Mouse (Mus musculus) spleen, adult 2 months (tissue): Measurements from ENCODE around the gene Tnrc6a. TPM values are rescaled to one million over a fixed set of nuclear protein-coding genes. Genes with fewer than 3 reads are reported as not detected.

Source experiments
- DNase-seq, 2 experiments: peaks; one replicate each; pipeline versions ENCODE4 v3.0.0 to v3.0.0-alpha.2; 2012 to 2021; ENCODE audit warnings: low spot score in 2 of 2, low read depth in 1 of 2
- H3K27ac ChIP-seq: fragments of 200-500 bp; 2 replicates; pipeline ENCODE4 v1.5.1; 2012; ENCODE audit warnings: low read length, inconsistent platforms; ENCODE audit not compliant: insufficient read depth
- H3K27me3 ChIP-seq: fragments of 200-500 bp; 2 replicates; pipeline ENCODE4 v1.6.1; 2012; ENCODE audit warnings: mild to moderate bottlenecking, moderate library complexity, low read length, inconsistent platforms; ENCODE audit not compliant: control insufficient read depth, insufficient read depth
- H3K36me3 ChIP-seq: fragments of 200-500 bp; 2 replicates; pipeline ENCODE4 v1.6.1; 2012; ENCODE audit warnings: mild to moderate bottlenecking, low read length, inconsistent platforms; ENCODE audit not compliant: control insufficient read depth, insufficient read depth
- H3K4me1 ChIP-seq: fragments of 200-500 bp; 2 replicates; pipeline ENCODE4 v1.6.1; 2011; ENCODE audit warnings: inconsistent platforms; ENCODE audit not compliant: control insufficient read depth, insufficient read depth, insufficient read length
- H3K4me3 ChIP-seq: fragments of 200-500 bp; 2 replicates; pipeline ENCODE4 v1.5.1; 2011; ENCODE audit warnings: mild to moderate bottlenecking, inconsistent platforms; ENCODE audit not compliant: insufficient read depth, insufficient read length; ENCODE audit errors: extremely low read depth
- CTCF ChIP-seq: fragments of 200-500 bp; IDR thresholded peaks from 2 replicates; pipeline ENCODE4 v1.5.1; 2011; ENCODE audit warnings: mild to moderate bottlenecking, inconsistent platforms; ENCODE audit not compliant: insufficient read depth, insufficient read length, insufficient replicate concordance; ENCODE audit errors: extremely low read depth
- POLR2A ChIP-seq: fragments of 200-500 bp; IDR thresholded peaks from 2 replicates; pipeline ENCODE4 v1.6.1; 2011; ENCODE audit warnings: low read depth, low read length, inconsistent platforms
- WGBS: fragments of 180-500 bp; shearing (Covaris S2); methylation state at CpG from one replicate; pipeline ENCODE4 v1.1.7; 2018; 5-methylcytosine and 5-hydroxymethylcytosine counted together
- polyA plus RNA-seq: library from polyadenylated mRNA; depleted of rRNA; stranded (reverse); fragments of >200 nt; gene quantifications from 2 replicates; pipeline ENCODE4 v1.2.3, GENCODE M21; 2012

Gene Tnrc6a
- polyA plus RNA-seq, 1 experiment, result 33.2 TPM

- Histone ChIP-seq H3K4me3 (no peak overlapping the region), H3K27ac (no peak overlapping the region), H3K36me3 (no peaks in the 10 kb centered on the region), H3K27me3 (no peaks in the 10 kb centered on the region), H3K4me1 (no peaks in the 10 kb centered on the region; the same call in 1 of the 2 replicates)
- TF ChIP-seq POLR2A (no peak), CTCF (no peak)
- DNase-seq, result no peak
- WGBS, result 66% methylated on average over 13 of the region's 13 CpGs
These were observed 15.3 kb upstream of the Tnrc6a start for GRCm38 (mm10) chr7:123108058-123109055.

GRCm38 (mm10) chr7:123109361-123110000 lies 14.2 kb upstream of the Tnrc6a start:
- no peak for DNase-seq
- Histone ChIP-seq H3K36me3 (no peaks in the 10 kb centered on the region), H3K27me3 (no peaks in the 10 kb centered on the region), H3K27ac (no peak overlapping the region), H3K4me3 (no peak overlapping the region), H3K4me1 (no peaks in the 10 kb centered on the region; the same call in 1 of the 2 replicates)
- whole genome bisulfite sequencing, result 77% methylated on average over 7 of the region's 7 CpGs
- no peak for TF ChIP-seq POLR2A

GRCm38 (mm10) chr7:123110135-123110534 lies 13.6 kb upstream of the Tnrc6a start:
- Histone ChIP-seq H3K27ac (no peak overlapping the region), H3K4me3 (no peak overlapping the region), H3K4me1 (no peaks in the 10 kb centered on the region; the same call in 1 of the 2 replicates), H3K27me3 (no peaks in the 10 kb centered on the region), H3K36me3 (no peaks in the 10 kb centered on the region)
- no peak for DNase-seq
- no peak for TF ChIP-seq CTCF
- TF ChIP-seq POLR2A, result no peak
- 69% methylated on average over 3 of the region's 3 CpGs for WGBS

DNA sequence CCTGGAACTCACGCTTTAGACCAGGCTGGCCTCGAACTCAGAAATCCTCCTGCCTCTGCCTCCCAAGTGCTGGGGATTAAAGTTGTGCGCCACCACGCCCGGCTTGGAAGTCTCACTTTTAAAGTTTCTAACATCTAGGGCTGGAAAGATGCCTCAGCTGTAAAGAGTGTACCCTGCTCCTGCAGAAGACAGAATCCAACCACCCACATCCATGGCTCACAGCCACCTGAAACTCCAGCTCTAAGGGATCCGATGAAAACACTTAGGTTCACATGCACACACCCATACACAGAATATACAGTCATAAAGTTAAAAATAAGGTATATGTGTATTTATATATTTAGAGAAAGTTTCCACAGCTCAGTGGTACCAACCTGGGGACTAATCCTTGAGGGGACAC lies 10.1 kb upstream of the Tnrc6a start:
- no peak overlapping the region for H3K4me3 ChIP-seq
- no peaks in the 10 kb centered on the region for H3K4me1 ChIP-seq
- no peaks in the 10 kb centered on the region for H3K36me3 ChIP-seq
- WGBS, result 90% methylated on average over 6 of the region's 6 CpGs
- TF ChIP-seq POLR2A (no peak), CTCF (no peak)
- no peak for DNase-seq
- H3K27ac ChIP-seq, result no peak overlapping the region
- no peaks in the 10 kb centered on the region for H3K27me3 ChIP-seq

- Histone ChIP-seq H3K27ac (no peak overlapping the region), H3K36me3 (no peaks in the 10 kb centered on the region), H3K4me3 (no peak overlapping the region), H3K27me3 (no peaks in the 10 kb centered on the region), H3K4me1 (no peaks in the 10 kb centered on the region)
- no peak for TF ChIP-seq POLR2A
- TF ChIP-seq CTCF, result no peak
- 70% methylated on average over 12 of the region's 12 CpGs for WGBS
- DNase-seq, result no peak
These were observed 6.9 kb upstream of the Tnrc6a start for GRCm38 (mm10) chr7:123116799-123117198.

- Histone ChIP-seq H3K27ac (no peak overlapping the region), H3K36me3 (no peaks in the 10 kb centered on the region), H3K27me3 (no peaks in the 10 kb centered on the region), H3K4me1 (no peaks in the 10 kb centered on the region), H3K4me3 (no peak overlapping the region)
- TF ChIP-seq POLR2A (no peak), CTCF (no peak)
- 85% methylated on average over 4 of the region's 4 CpGs for WGBS
- DNase-seq, result no peak
These were observed 6.5 kb upstream of the Tnrc6a start for GRCm38 (mm10) chr7:123117209-123117608.
